11 mouse cellular contexts compared by ENCODE assay signal in genomic region chr9:100979260-100979659, GRCm38 (mm10). TPM values are rescaled to one million over a fixed set of nuclear protein-coding genes. Genes with fewer than 3 reads are reported as not detected.
A peak's percentile ranks its signal among the peaks of the same experiment; 100 is the strongest.
DNase-seq lines count a peak whose midpoint lies in the region; ATAC-seq and TF ChIP-seq lines count a peak whose summit lies in the region.
"Had no signal": no experiment of that assay in that cellular context is flagged by ENCODE, and none has a peak within 500 bp of the region (broad histone marks: within the 10 kb centered on the region; RNA-seq: fewer than 3 reads in every experiment).

No protein-coding gene starts in this region.

- 67% methylated on average over 5 of the region's 5 CpGs for WGBS in intestine, postnatal 0 days

- intact Hi-C loops in heart, postnatal 14 days (cut with DNase I), result no loop called here

- no peak overlapping the region for H3K4me2 ChIP-seq in intestine, postnatal 0 days (replicated peaks; ENCODE audit: low read depth)

- H3K9me3 ChIP-seq in intestine, postnatal 0 days (ENCODE audit: control insufficient read depth), result no peaks in the 10 kb centered on the region

- no peaks in the 10 kb centered on the region for H3K4me1 ChIP-seq in intestine, postnatal 0 days (replicated peaks; ENCODE audit: control insufficient read depth, insufficient read depth, low read length)

- no peak for TF ChIP-seq CTCF in intestine, postnatal 0 days (IDR thresholded peaks at IDR 0.05; ENCODE audit: low read depth)

- H3K27ac ChIP-seq in intestine, postnatal 0 days (ENCODE audit: low read depth, low read length), result no peak overlapping the region
- H3K27ac ChIP-seq: gastrocnemius, adult 2 months had no signal

- no peaks in the 10 kb centered on the region for H3K27me3 ChIP-seq in intestine, postnatal 0 days (replicated peaks; ENCODE audit: control insufficient read depth, insufficient read depth, low read length)

- H3K36me3 ChIP-seq in intestine, postnatal 0 days (ENCODE audit: control insufficient read depth, insufficient read depth), result peaks cover 6% of the 10 kb centered on the region

- H3K4me3 ChIP-seq in intestine, postnatal 0 days (ENCODE audit: low read depth, low read length), result no peak overlapping the region
- H3K4me3 ChIP-seq: gastrocnemius, adult 2 months had no signal

- ATAC-seq in intestine, postnatal 0 days, result no peak
- ATAC-seq: forebrain, embryonic 14.5 days; liver, postnatal 0 days had no signal

- no peak overlapping the region for H3K9ac ChIP-seq in intestine, postnatal 0 days (ENCODE audit: low read depth, low read length)
- H3K9ac ChIP-seq: liver, postnatal 0 days had no signal

- peak; percentile 9 for DNase-seq in heart, postnatal 4 days
- DNase-seq in heart, postnatal 14 days, result no peak
- DNase-seq in MN1 (ENCODE audit: low spot score) (peak; percentile 13), NIH3T3 (ENCODE audit: low read depth) (peak; percentile 16)
- DNase-seq in kidney, postnatal 25 days, result peak; percentile 10 to 56
- no peak for DNase-seq in thymus, postnatal 36 days
- DNase-seq: gastrocnemius, adult 2 months; liver, postnatal 0 days; right cerebral cortex, postnatal 25 days had no signal

RNA-seq across cellular contexts. Expression of gene Pccb, which starts 55.4 kb away (rescaled TPM):
- total RNA-seq in heart, postnatal 4 days (2021), result 10 to 100 TPM; 65.1 to 73.7 TPM
- total RNA-seq in heart, postnatal 14 days (2021), result 10 to 100 TPM; 89.0 to 93.4 TPM
- polyA plus RNA-seq in intestine, postnatal 0 days (2015; fragmentation: Nextera tagmentation; extraction: Ambion mirVana), result 30.4 and 31.2 TPM in 2 replicates

Comparison
In these comparisons a context has a peak if more than half of its experiments do, and no peak if none do; other contexts are left out.
1. DNase-seq: peak in heart, postnatal 4 days (single experiment), MN1 (single experiment), NIH3T3 (single experiment) and kidney, postnatal 25 days (2 of 2); none in heart, postnatal 14 days (0 of 2) and thymus, postnatal 36 days (0 of 2).